Mouse (Mus musculus): ENCODE results near the gene Pram1.
"Not testable (repeated sequence)": the region's sequence is repeated elsewhere in the genome, so short reads cannot be mapped to it uniquely, and the experiment has no call there.

The Pram1 gene

GRCm38 (mm10) chr17:33637516-33638276, at the start of gene Pram1:
Gene Pram1, plus strand, starts transcription at chr17:33638056.
- no peak for DNase-seq (ENCODE audit: low read depth, low spot score)

DNA sequence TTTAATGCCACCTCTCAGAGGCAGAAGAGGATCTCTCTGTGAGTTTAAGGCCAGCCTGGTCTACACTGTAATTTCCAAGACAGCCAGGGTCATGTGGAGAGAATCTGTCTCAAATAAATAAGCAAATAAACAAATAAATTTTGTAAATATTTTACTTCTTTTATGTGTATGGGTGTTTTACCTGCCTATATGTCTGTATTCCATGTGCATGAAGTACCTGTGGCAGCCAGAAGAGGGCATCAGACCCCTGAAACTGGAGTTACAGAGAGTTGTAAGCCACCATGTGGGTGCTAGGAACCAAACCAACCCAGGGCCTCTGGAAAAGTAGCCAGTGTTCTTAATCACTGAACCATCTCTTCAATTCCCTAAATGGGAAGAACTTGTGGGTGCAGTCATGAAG, 40.6 kb upstream of the Pram1 start:
- no peak for DNase-seq (ENCODE audit: low read depth, low spot score)

DNA sequence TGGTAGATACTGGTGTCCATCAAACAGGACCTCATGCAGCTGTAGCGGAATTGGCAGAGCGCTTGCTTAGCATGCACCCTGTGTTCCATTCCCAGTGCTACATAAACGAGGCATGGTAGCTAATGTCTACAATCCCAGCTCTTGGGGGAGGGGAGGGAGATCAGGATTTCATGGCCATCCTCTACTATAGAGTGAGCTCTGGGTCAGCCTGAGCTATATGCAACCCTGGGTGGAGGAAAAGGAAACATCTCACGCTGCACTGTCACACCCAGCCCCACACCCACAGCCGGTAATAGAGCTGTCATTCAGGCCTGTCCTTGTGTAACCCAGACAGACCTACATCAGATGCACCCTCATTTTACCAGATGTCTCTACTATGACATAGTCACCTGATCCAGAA, 39.4 kb upstream of the Pram1 start:
- no peak for DNase-seq (ENCODE audit: low read depth, low spot score)

GRCm38 (mm10) chr17:33599836-33600475, 37.9 kb upstream of the Pram1 start:
- DNase-seq (ENCODE audit: low read depth, low spot score): peak; percentile 70

GRCm38 (mm10) chr17:33600831-33601230, 37.0 kb upstream of the Pram1 start:
- no peak for DNase-seq (ENCODE audit: low read depth, low spot score)

DNA sequence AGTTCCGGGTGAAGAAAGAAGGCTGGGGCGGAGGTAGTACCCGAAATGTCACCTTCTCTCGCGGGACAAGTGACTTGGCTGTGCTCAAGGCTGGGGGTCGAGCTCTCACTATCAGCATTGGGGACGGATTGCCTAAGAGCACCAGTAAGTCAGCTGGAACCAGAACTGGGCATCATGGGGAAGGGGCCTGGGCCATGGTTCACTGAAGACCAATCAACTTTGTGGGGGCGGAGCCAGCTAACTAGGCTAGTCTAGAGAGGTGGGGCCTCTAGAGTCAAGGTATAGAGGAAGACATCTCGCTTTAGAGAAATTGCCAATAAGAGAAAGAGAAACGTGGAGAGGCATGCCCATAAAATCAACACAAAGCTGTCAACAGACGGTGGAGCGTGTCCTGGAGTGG, 35.9 kb upstream of the Pram1 start:
- peak; percentile 67 for DNase-seq (ENCODE audit: low read depth, low spot score)

DNA sequence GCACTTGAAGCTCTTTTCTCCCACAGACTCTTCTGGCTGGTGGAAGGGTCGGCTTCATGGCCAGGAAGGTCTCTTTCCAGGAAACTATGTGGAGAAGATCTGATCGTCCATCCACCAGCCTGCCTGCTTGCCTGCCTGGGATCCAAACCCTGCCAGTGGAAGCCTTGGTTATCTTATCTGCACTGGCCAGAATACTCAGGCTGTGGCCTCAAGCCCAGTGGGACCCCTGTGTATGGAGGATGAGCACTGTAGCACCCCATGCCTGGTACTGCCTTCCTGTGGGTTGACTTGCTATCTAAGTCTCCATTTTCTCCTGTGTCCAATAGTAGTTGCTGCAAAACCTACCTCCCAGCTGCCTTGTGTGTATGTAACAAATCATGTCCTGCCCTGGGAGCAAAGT, 30.6 kb upstream of the Pram1 start:
- DNase-seq (ENCODE audit: low read depth, low spot score): no peak

DNA sequence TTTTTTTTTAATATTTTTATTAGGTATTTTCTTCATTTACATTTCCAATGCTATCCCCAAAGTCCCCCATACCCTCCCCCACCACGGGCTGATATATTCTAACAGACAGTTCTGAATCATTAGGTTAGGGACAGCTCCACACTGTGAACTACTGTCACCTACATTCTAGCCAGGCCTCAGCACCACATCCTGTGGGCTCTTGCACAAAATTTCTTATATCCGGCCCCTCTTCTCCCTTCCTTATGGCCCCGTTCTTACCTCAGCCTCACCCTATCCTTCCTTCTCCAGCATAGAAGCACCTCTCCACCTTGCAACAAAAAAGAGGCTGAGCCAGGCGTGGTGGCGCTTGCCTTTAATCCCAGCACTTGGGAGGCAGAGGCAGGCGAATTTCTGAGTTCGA, 27.3 kb upstream of the Pram1 start:
- no peak for DNase-seq (ENCODE audit: low read depth, low spot score)

DNA sequence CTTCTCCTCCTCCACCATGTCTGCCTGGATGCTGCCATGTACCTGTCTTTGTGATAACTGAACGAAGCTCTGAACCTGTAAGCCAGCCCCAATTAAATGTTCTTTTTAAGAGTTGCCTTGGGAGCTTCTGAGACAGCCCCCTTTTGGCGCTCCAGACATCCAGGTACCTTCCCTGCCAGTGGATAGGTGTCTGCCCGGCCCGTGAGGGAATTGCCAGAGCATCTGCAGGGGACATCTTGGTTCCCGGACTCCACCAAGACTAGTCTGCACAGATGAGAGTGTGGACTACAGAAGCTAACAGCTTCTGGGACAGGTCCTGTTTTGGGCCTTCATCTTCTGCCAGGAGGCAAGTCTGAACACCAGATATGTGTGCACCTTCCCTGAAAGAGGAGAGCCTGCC, 24.1 kb upstream of the Pram1 start:
- DNase-seq (ENCODE audit: low read depth, low spot score): not testable (repeated sequence)

DNA sequence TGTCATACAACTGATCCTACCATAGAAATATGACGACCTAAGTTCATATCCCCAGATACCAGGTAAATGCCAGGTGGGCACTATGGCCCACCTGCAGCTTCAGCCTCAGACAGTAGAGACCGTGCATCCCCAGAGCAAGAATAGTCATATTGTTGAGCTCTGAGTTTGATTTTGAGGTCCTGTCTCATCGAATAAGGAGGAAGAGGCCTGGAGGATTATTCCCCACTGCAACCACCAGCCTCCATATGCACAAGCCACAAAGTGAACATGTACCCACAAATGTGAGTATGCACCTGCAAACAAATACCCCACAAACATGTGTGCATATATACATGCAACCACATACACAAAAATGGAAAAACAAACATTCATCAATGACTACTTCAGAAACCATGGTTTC, 10.6 kb upstream of the Pram1 start:
- no peak for DNase-seq (ENCODE audit: low read depth, low spot score)

GRCm38 (mm10) chr17:33628621-33629486, 9.0 kb upstream of the Pram1 start, which contains the start of gene Zfp414:
Gene Zfp414, plus strand, starts transcription at chr17:33629090.
- peak; percentile 75 for DNase-seq (ENCODE audit: low read depth, low spot score)

DNA sequence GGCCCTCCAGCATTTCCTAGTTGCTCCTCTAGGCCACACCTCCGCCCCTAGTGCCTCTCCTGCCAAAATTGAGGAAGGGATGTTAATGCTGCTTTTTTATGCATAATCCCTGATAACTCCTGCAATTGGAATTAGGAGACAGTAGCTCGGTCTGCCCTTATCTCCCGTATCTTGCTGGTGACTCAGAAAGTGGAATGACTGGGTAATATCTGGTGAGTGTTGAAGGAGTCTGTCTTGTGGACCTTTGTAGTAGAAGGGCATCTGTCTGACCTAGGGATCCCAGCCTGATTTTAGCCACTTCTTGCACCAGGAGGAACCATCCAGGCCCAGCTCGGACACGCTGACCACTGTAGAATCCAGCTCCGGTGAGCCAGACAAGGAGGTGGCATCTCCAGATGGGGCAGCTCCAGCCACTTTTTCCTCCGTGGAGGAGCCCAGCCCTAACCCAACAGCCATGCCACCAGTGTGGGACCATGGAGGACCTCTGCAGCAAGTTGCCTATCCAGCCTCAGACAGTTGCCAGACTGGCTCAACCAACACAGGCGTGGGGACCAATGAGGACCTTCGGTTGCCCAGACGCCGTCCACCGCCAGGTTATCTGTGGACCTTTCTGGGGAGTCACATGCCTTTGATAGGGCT, 8.2 kb upstream of the Pram1 start:
- no peak for DNase-seq (ENCODE audit: low read depth, low spot score)

GRCm38 (mm10) chr17:33630171-33630895, 7.5 kb upstream of the Pram1 start:
- no peak for DNase-seq (ENCODE audit: low read depth, low spot score)

DNA sequence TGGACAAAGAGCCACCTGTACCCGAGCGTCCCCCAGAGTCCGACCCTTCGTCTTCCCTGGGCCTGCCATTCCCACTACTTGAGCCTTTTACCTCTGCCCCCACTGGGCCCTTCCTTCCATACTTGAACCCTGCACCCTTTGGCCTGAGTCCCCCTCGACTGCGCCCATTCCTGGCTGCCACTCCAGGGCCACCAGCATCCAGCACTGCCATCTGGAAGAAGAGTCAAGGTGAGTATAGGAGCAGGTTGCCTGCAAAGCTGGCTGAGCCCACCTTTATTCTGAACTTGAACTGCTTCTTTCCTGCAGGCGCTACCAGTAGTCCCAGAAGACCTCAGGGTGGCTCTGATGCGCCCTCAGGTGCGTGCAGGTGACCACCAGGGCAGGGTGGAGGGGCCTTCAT, 6.6 kb upstream of the Pram1 start:
- DNase-seq (ENCODE audit: low read depth, low spot score): no peak

DNA sequence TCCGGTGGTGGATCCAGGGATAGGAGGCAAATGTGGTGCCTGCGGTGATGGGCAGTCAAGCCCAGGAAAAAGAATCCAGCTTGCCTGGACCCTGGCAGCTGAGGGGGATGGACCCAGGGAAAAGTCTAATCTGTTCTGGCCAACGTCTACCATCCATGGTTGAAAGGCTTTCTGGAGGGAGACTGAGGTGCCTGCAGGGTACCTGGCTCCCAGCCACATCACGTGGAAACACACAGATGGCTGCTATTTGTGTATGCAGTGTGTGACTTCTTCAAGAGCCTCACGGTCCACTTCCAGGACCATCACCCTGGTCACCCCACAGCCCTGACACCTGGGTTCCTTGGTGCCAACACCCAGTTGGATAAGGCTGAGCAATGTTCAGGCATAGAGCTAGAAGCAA, 6.1 kb upstream of the Pram1 start:
- DNase-seq (ENCODE audit: low read depth, low spot score): no peak

- no peak for DNase-seq (ENCODE audit: low read depth, low spot score)
Measured at GRCm38 (mm10) chr17:33637038-33637437, 818 bp upstream of the Pram1 start.

- DNase-seq (ENCODE audit: low read depth, low spot score): no peak
Measured at GRCm38 (mm10) chr17:33639743-33640142, 1.9 kb downstream of the Pram1 start.

DNA sequence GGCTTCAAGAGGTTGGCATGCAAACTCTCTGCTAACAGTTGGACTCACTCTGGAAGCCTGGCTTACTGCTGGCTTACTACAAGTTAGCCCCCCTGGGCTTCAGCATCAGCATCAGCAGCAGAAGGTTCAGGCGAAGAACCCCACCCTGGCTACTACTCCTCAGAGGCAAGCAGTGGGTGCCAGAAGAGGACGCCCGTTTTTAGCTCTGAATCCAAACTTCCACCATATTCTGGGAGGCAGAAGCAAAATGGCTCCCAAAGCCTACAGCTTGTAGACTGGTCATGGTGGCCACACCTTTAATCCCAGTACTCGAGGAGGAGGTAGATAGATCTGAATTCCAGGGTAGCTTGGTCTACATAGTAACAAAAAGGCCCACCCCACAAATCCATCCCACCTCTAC, 6.2 kb downstream of the Pram1 start:
- DNase-seq (ENCODE audit: low read depth, low spot score): no peak

DNA sequence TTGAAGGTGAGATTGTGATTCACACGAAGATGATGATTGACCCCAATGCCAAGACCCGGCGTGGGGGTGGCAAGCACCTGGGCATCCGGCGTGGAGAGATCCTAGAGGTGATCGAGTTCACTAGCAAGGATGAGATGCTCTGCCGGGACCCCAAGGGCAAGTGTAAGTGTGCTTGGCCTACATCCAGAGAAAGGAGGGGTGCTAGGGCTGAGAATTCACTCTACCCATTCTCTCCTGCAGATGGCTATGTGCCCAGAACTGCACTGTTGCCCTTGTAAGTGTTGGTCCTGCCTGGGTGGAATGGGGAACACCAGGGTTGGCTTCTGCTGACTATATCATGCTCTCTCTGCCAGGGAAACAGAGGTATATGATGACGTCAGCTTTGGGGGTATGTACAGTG, 7.2 kb downstream of the Pram1 start:
- no peak for DNase-seq (ENCODE audit: low read depth, low spot score)

DNA sequence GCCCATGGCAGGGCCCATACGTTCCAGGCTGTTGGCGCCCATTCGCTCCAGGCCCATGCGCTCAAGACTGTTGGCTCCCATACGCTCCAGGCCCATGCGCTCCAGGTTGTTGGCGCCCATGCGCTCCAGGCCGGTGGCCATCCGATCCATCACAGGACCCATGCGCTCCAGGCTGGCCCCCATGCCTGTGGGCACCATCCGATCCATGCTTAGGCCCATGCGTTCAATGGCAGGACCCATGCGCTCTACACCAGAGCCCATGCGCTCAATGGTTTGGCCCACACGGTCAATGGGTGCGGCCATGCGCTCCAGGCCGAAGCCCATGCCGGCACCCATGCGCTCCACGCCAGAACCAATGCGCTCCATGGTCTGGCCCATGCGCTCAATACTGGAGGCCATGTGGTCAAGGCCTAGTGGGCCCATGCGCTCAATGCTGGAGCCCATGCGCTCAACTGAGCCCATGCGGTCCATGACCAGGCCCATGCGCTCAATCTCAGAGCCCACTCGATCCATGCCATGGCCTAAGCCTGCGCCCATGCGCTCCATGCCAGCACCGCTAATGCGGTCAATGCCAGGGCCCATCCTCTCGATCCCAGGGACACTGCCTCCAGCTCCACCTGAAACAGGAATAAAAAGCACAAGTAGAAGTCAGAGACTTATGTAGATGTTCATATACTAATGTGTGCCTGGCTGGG, 12.1 kb downstream of the Pram1 start:
- DNase-seq (ENCODE audit: low read depth, low spot score): no peak

DNA sequence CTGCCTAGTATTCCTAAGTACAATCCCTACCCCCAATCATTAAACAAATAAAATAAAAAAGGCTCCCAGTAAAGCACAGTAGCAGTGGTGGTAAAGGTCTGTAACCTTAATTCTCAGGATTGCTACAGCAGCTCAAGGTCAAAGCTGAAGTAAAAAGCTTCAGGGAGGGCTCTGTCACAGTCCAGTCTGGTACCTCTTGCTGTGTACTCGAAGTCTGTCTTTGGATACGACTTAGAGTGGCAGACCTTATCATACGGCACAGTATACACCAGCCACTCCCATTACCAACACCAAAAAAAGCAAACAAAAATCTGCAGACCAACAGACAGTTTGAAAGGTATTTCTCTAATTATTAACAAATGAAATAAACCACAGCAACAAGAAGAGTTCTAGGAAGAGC, 29.0 kb downstream of the Pram1 start:
- DNase-seq (ENCODE audit: low read depth, low spot score): no peak

Measured in WW6 (cell line).